Mouse (Mus musculus) liver, adult (tissue): ENCODE data around the gene Commd9.
A peak's percentile ranks its signal among the peaks of the same experiment; 100 is the strongest.

Experiments
- GATA4 ChIP-seq: IDR thresholded peaks from 2 replicates; pipeline ENCODE4 v1.6.1; 2014; ENCODE audit warnings: mild to moderate bottlenecking, low read length; ENCODE audit not compliant: insufficient replicate concordance

Commd9 gene

GRCm38 (mm10) chr2:101896425-101897204, 10.6 kb downstream of the Commd9 start:
- no peak for TF ChIP-seq GATA4

GRCm38 (mm10) chr2:101902196-101902595, 16.1 kb downstream of the Commd9 start:
- TF ChIP-seq GATA4 = no peak

- peak; percentile 46; the same call in 1 of the 2 replicates for TF ChIP-seq GATA4
Measured at GRCm38 (mm10) chr2:101905534-101906378, 19.7 kb downstream of the Commd9 start.

GRCm38 (mm10) chr2:101906379-101906690, 20.3 kb downstream of the Commd9 start:
- TF ChIP-seq GATA4 = no peak

GRCm38 (mm10) chr2:101907386-101908022, 21.5 kb downstream of the Commd9 start:
- no peak for TF ChIP-seq GATA4

- no peak for TF ChIP-seq GATA4
Measured at GRCm38 (mm10) chr2:101908773-101909172, 22.7 kb downstream of the Commd9 start.

- no peak for TF ChIP-seq GATA4
Measured at GRCm38 (mm10) chr2:101909326-101910080, 23.5 kb downstream of the Commd9 start.

- TF ChIP-seq GATA4 = peak; percentile 49; the same call in 1 of the 2 replicates
Measured at GRCm38 (mm10) chr2:101918518-101918917, 32.5 kb downstream of the Commd9 start.

GRCm38 (mm10) chr2:101920136-101920554, 34.1 kb downstream of the Commd9 start:
- TF ChIP-seq GATA4 = no peak

GRCm38 (mm10) chr2:101922302-101922701, 36.3 kb downstream of the Commd9 start:
- no peak for TF ChIP-seq GATA4

GRCm38 (mm10) chr2:101923181-101923580, 37.1 kb downstream of the Commd9 start:
- TF ChIP-seq GATA4 = no peak

- no peak for TF ChIP-seq GATA4
Measured at GRCm38 (mm10) chr2:101925183-101925582, 39.1 kb downstream of the Commd9 start.

- no peak for TF ChIP-seq GATA4
Measured at GRCm38 (mm10) chr2:101925591-101926188, 39.6 kb downstream of the Commd9 start.

- TF ChIP-seq GATA4 = no peak
Measured at GRCm38 (mm10) chr2:101932169-101932936, 46.3 kb downstream of the Commd9 start.
